Mouse (Mus musculus) Muller cell, postnatal 12 days (primary cell): ENCODE data around the gene Zxdc.

Experiments used
- DNase-seq: peaks from one replicate; pipeline ENCODE4 v3.0.0-alpha.2; 2015; ENCODE audit errors: inconsistent ontology term

Gene Zxdc

DNA sequence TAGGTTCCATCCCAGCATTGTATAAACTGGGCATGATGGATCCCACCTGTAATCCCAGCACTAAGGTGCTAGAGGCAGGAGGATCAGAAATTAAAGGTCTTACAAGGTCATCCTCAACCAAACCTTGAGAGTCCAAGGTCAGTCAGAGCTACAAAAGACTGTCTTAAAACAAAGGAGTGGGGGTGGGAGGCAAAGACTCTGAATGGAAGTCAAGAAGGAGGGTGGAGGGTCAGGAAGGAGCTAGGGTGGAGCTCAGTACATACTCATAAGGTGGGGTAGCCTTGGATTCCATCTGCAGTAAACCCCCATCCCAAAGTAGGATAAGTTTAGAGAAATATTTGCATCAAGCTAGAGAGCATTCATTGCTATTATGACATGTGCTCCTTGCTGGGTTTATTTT, 83.3 kb downstream of the Zxdc start:
- no peak for DNase-seq
